Mouse (Mus musculus) heart, embryonic 12.5 days (tissue): ENCODE measurements at regions not wholly inside any gene's neighbourhood (a gene's known extent, or its start where the extent isn't known, plus 50 kb on each side); places are given as distances from the start of the nearest gene placed in this dataset.

ENCODE experiments used
- ATAC-seq: fragments of 200-750 bp; cut with Nextera tagmentation; 2 replicates; pipeline ENCODE4 v1.8.0; 2017; ENCODE audit warnings: moderate TSS enrichment, moderate library complexity; ENCODE audit not compliant: insufficient number of reproducible peaks, low FRiP score
- H3K27ac ChIP-seq: fragments of 300-500 bp; sonication (generic); 2 replicates; pipeline ENCODE4 v1.5.1; 2016; ENCODE audit warnings: mild to moderate bottlenecking, moderate library complexity; ENCODE audit not compliant: poor library complexity, severe bottlenecking
- H3K27me3 ChIP-seq: fragments of 300-500 bp; sonication (generic); replicated peaks from 2 replicates; pipeline ENCODE4 v1.6.1; 2016; ENCODE audit warnings: mild to moderate bottlenecking, moderate library complexity
- H3K36me3 ChIP-seq: fragments of 300-500 bp; sonication (generic); 2 replicates; pipeline ENCODE4 v1.6.1; 2016; ENCODE audit warnings: mild to moderate bottlenecking, moderate library complexity
- H3K4me1 ChIP-seq: fragments of 300-500 bp; sonication (generic); replicated peaks from 2 replicates; pipeline ENCODE4 v1.6.1; 2016; ENCODE audit warnings: mild to moderate bottlenecking
- H3K4me2 ChIP-seq: fragments of 300-500 bp; sonication (generic); 2 replicates; pipeline ENCODE4 v1.6.1; 2016; ENCODE audit warnings: mild to moderate bottlenecking, moderate library complexity
- H3K4me3 ChIP-seq: fragments of 300-500 bp; sonication (generic); 2 replicates; pipeline ENCODE4 v1.5.1; 2016; ENCODE audit warnings: mild to moderate bottlenecking
- H3K9ac ChIP-seq: fragments of 300-500 bp; sonication (generic); 2 replicates; pipeline ENCODE4 v1.6.1; 2016; ENCODE audit warnings: mild to moderate bottlenecking, moderate library complexity
- H3K9me3 ChIP-seq: fragments of 300-500 bp; sonication (generic); replicated peaks from 2 replicates; pipeline ENCODE4 v1.6.1; 2016; ENCODE audit warnings: mild to moderate bottlenecking, moderate library complexity
- WGBS: fragments of 180-500 bp; shearing (Covaris S2); methylation state at CpG from one replicate; pipeline ENCODE4 v1.1.7; 2016; 5-methylcytosine and 5-hydroxymethylcytosine counted together

- no peaks in the 10 kb centered on the region for H3K27me3 ChIP-seq
- 77% methylated on average over 4 of the region's 4 CpGs for WGBS
Observed at GRCm38 (mm10) chr4:32183791-32184190, 54.8 kb upstream of the Bach2 start.

GRCm38 (mm10) chr4:32185986-32186385, 52.6 kb upstream of the Bach2 start:
- Histone ChIP-seq H3K4me3 (no peak overlapping the region), H3K36me3 (no peaks in the 10 kb centered on the region), H3K27ac (no peak overlapping the region), H3K4me2 (no peak overlapping the region), H3K9me3 (no peaks in the 10 kb centered on the region), H3K27me3 (no peaks in the 10 kb centered on the region), H3K9ac (no peak overlapping the region), H3K4me1 (peaks cover 3% of the 10 kb centered on the region; the same call in 1 of the 2 replicates)
- ATAC-seq: no peak
- WGBS: 70% methylated on average over 10 of the region's 10 CpGs

More at GRCm38 (mm10) chr4:32183791-32184190, 54.8 kb upstream of the Bach2 start:
- Histone ChIP-seq H3K4me3 (no peak overlapping the region), H3K9ac (no peak overlapping the region), H3K9me3 (no peaks in the 10 kb centered on the region), H3K4me1 (peaks cover 17% of the 10 kb centered on the region), H3K27ac (no peak overlapping the region), H3K4me2 (no peak overlapping the region), H3K36me3 (no peaks in the 10 kb centered on the region)
- ATAC-seq: no peak

GRCm38 (mm10) chr4:32187154-32187553, 51.5 kb upstream of the Bach2 start:
- Histone ChIP-seq H3K9me3 (no peaks in the 10 kb centered on the region), H3K4me3 (no peak overlapping the region), H3K4me1 (peaks cover 3% of the 10 kb centered on the region; the same call in 1 of the 2 replicates), H3K4me2 (no peak overlapping the region), H3K9ac (no peak overlapping the region), H3K27me3 (no peaks in the 10 kb centered on the region), H3K27ac (no peak overlapping the region), H3K36me3 (no peaks in the 10 kb centered on the region)
- no peak for ATAC-seq
- WGBS: 65% methylated on average over 4 of the region's 4 CpGs

- H3K9ac ChIP-seq: no peak overlapping the region
- 86% methylated on average over 1 of the region's 1 CpGs for WGBS
- no peak overlapping the region for H3K27ac ChIP-seq
- H3K9me3 ChIP-seq: no peaks in the 10 kb centered on the region
- H3K4me1 ChIP-seq: peaks cover 3% of the 10 kb centered on the region; the same call in 1 of the 2 replicates
- ATAC-seq: no peak
- no peak overlapping the region for H3K4me3 ChIP-seq
- no peaks in the 10 kb centered on the region for H3K36me3 ChIP-seq
- no peaks in the 10 kb centered on the region for H3K27me3 ChIP-seq
- no peak overlapping the region for H3K4me2 ChIP-seq
Observed at GRCm38 (mm10) chr4:32188076-32188475, 50.5 kb upstream of the Bach2 start.

- Histone ChIP-seq H3K36me3 (no peaks in the 10 kb centered on the region), H3K4me2 (no peak overlapping the region), H3K9me3 (no peaks in the 10 kb centered on the region), H3K27ac (no peak overlapping the region), H3K4me3 (no peak overlapping the region), H3K9ac (no peak overlapping the region), H3K27me3 (no peaks in the 10 kb centered on the region), H3K4me1 (peaks cover 3% of the 10 kb centered on the region; the same call in 1 of the 2 replicates)
- WGBS: 44% methylated on average over 8 of the region's 8 CpGs
- ATAC-seq: no peak
Observed at GRCm38 (mm10) chr4:32188752-32189415, 49.7 kb upstream of the Bach2 start.
